Mouse (Mus musculus) urinary bladder, postnatal 25 days (tissue): ENCODE data around the gene Wfdc5.
"Not testable (repeated sequence)": the region's sequence is repeated elsewhere in the genome, so short reads cannot be mapped to it uniquely, and the experiment has no call there.

Experiments used
- DNase-seq: peaks from one replicate; pipeline ENCODE4 v3.0.0; 2022; ENCODE audit warnings: low spot score

Wfdc5 gene

GRCm38 (mm10) chr2:164182692-164183255 is at the start of gene Wfdc5:
TSS of gene Wfdc5 (minus strand) at chr2:164182742.
- DNase-seq: no peak

- no peak for DNase-seq
Observed at GRCm38 (mm10) chr2:164228361-164229070, 46.0 kb upstream of the Wfdc5 start.

DNA sequence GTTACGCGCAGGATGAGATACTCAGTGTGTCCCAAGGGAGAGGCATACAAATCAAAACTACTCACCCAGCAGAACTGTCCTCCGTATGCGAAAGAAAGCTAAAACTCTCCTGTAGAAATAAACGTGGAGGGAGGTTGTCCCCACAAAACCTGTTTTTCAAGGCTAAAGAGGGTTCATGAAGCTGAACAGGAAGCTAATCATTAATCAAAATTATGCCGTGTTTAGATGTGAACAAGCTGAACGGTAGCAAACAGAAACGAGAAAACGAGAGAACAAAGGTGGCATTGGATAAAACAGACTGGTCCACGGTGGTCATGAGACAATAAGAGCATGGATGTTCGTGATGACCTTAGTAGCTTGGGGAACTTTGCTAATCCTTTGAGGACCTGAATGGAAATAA is 39.0 kb upstream of the Wfdc5 start, which contains the start of gene Wfdc15b:
Gene Wfdc15b (minus strand): TSS at position 139 of the 400 bp plus-strand sequence.
- no peak for DNase-seq

- DNase-seq: no peak
Observed at GRCm38 (mm10) chr2:164219295-164219694, 36.8 kb upstream of the Wfdc5 start.

- DNase-seq: no peak
Observed at GRCm38 (mm10) chr2:164212711-164213110, 30.2 kb upstream of the Wfdc5 start.

DNA sequence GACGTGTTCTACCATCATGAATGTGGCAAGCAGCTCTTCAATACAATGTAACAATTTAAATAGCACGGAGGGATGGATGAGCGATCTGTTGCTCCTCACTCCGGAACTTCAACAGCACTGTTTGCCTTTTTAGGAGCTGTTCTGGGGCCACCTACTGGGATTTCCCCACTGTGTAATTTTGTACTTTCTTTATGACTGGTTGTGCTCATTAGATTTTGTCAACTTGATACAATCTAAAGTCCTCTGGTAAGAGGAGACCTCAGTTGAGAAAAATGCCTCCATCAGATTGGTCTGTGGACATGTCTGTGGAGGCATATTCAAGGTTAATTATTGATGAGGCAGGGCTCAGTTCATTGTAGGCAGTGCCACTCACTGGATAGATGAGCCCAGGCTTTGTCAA is 28.4 kb upstream of the Wfdc5 start:
- no peak for DNase-seq

DNA sequence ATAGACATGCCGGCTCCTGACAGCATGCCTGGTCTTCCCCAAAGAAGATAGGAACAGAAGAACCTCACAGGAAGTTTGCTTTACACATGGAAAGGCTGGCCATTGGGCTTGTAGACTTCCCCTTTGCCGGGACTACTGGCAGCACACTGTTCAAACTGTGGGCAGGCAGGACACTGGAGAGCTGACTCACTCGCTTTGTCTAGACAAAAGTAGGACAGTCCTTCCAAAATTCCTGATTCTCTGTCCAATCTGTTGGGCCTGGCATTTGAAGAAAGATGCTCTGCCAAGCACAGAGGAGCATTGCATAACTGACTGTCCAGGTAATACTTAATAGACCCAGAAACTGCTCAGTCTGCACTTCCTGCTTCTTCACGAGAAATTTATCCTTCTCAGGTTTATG is 24.1 kb upstream of the Wfdc5 start:
- no peak for DNase-seq

- DNase-seq: not testable (repeated sequence)
Observed at GRCm38 (mm10) chr2:164206011-164206410, 23.5 kb upstream of the Wfdc5 start.

DNA sequence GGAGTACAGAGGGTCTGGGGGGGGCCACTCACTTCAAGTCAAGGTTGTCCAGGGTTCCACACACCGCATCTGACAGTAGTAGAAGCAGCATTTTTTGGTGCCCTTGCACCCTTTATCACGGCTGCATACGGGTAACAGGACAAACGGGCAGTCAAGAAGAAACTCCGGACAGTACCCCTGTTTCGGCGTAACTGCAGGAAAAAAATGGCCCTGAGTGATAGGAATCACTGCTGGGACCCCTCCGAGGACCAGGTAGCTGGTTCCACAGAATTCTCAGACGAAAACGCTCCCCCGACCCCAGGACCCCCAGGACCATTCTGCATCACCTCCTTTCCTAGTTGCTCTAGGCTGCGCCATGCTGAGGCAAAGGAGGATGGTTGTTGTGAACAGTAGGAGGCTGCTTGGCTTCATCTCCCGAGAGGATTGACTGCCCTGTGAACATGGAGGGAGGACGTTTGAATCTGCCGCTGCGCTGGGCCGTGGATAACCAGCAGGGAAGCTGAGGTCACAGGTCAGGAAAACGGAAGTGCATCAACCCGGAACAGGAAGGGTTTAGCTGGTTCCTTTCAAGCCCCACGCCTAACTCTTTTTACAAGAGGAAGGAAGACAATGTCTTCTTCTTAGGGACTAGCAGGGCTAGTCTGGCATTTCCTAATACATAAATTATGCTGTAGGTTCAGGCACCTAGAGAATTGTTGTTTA is 17.2 kb upstream of the Wfdc5 start, which contains the start of gene Wfdc15a:
Gene Wfdc15a (minus strand): TSS at position 505 of the 702 bp plus-strand sequence.
- DNase-seq: no peak

DNA sequence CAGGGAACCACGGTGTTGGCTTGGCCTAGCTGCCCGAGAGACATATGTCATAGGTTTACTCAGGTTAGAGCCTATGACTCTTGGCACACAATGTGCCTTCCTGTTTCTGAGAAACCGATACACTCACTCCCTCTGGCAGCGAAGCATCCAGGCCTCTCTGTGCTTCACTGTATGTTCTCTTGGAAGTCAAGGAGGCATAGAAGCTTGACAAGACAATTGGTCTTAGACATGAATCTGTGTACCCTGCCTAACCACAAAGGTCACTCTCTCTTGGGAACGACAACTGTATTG is 14.1 kb upstream of the Wfdc5 start:
- no peak for DNase-seq

DNA sequence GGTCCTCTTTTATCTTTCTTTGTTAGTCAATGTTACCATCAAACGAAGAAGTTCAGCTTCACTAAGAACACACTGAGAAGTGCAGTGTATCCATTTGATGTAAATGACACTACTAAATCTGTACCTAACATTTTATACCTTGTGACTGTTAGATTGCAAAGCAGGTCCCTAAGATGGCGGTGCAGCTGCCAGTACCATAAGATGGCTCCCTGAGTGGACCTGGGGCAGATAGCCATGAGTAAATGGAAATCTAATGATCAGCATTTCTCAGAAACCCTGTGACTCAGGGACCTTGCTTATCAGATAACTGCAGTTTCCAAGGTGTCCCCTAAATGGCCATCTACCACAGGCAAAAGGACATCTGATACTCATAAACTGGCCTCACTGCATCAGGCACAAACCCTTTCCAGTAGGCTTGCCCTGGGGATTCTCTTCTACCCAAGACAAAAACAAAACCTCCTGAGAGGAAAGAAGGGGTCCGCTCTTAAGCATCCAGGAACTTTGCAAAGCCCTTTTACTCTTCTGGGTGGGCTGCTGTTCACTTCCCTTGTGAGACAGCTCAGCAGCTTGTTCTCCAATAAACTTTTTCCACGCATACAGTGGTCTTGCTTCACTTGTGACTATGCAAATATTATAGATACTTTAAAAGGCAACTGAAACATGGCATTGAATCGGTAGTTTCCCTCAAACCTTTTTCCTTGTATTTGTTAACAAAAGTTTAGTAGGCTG is 13.6 kb upstream of the Wfdc5 start:
- DNase-seq: no peak

DNA sequence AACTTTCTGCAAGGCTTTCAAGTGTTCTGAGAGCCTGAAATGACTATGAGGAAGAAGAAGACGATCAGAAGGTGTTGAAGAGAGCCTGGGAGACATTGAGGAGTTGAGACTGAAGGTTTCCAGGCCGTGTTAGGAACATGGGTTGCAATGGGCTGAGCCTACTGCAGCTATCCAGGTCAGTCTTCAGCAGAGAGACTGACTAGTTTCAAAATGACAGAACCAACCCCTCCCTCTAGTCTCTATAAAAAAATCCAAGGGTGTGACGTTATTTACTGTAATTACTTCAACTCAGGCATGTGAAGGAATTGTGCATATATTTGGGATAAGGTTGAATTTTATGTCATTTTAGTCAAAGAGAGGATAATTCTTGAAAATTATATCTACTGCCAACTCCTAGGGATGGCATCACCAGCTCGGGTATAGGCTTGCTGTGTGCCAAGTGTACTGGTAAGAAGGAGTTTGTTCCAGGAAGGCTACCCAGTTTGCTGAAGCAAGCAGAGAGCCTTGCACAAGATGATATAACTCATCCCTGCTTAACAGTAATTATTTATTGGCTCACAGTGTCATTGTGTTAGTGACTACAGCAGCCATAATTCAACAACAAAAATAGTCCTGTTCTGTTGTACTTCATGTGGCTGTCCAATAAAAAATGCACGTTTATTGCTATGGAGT is 12.6 kb upstream of the Wfdc5 start:
- DNase-seq: no peak

GRCm38 (mm10) chr2:164192279-164192678 is 9.7 kb upstream of the Wfdc5 start:
- DNase-seq: no peak

GRCm38 (mm10) chr2:164190576-164190975 is 8.0 kb upstream of the Wfdc5 start, which contains the start of gene Wfdc12:
TSS of gene Wfdc12 (minus strand) at chr2:164190608.
- DNase-seq: no peak

DNA sequence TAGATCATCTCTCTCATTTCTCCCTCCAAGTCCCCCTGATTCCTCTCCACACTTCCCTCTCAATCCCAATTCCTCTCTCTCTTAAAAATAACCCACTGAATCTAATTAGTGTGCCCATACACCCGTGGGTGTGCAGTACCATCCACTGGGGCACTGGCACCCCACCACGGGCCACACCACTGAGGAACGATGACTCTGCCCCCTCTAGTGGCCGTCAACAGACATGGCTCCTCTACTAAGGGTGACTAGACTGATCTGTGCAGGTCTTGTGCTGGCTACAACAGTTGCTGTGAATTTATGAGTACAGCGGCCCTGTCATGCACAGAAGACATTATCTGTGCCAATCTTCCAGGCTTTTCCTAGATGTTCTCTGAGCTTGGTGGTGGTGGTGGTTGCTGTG is 6.2 kb upstream of the Wfdc5 start:
- no peak for DNase-seq

DNA sequence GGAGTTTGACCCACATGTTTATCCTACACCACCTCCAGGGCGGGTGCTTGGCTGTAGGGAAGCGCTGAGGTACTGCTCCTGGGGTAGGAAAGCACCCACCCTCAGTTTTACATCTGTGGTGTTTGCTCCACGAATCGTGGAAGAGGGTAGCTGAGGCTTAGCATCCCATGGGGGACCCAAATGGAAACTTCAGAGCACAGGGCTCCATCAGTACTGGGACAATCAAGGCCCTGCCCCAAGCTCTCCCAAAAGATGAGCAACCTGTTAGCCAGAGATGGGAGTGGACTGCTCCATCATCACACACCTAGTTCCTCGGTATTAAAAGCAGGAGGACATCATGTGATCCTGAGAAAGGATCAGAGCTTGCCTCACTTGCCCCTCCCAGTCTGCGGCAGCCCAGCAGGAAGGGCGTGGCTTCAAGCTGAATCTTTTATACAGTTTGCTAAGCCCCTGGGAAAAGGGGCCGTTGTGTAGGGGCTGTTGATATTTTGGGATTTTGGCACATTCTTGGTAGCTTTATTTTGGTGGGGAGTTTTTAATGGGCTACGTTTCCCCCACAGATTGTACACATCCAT is 1.7 kb upstream of the Wfdc5 start:
- DNase-seq: no peak

DNA sequence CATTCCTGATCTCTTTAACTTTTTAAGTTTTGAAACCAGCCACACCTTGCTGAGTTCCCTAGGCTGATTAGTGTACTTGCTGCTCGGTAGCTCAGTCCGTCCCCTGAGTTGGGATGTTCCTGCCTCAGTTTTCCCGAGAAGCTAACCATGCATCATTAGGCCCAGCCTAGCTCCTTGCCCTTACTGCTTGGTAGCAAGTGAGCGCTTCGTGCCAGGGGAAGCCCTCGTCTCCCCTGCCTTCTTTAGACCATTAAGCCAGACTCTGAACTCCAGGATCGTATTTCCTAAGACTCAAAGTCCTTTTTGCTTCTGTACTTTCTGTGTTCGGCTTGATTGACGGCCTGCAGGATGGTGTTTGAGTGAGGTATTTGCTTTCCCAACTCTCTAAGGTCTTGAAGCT is 798 bp upstream of the Wfdc5 start:
- no peak for DNase-seq

- no peak for DNase-seq
Observed at GRCm38 (mm10) chr2:164180770-164181169, 1.8 kb downstream of the Wfdc5 start.

DNA sequence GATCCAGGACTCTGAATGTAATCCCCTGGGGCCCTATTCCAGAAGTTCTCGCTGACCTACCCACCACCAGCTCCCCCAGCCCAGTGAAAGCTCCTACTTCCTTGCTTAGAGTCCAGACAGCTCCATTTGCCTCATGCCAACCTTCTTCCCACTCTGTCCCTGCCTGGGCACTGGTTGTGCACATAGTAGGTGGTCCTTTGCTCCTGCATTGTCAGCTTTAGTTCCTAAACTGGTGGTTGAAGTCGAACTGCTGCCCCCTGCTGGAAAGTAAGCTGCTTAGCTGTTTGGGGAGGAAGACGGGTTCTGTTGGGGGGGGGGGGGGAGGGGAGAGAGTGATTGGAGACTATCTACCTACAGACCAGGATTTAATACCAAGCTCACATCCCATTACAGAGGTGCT is 2.4 kb downstream of the Wfdc5 start:
- peak; percentile 9 for DNase-seq

GRCm38 (mm10) chr2:164177831-164178230 is 4.7 kb downstream of the Wfdc5 start:
- DNase-seq: no peak

DNA sequence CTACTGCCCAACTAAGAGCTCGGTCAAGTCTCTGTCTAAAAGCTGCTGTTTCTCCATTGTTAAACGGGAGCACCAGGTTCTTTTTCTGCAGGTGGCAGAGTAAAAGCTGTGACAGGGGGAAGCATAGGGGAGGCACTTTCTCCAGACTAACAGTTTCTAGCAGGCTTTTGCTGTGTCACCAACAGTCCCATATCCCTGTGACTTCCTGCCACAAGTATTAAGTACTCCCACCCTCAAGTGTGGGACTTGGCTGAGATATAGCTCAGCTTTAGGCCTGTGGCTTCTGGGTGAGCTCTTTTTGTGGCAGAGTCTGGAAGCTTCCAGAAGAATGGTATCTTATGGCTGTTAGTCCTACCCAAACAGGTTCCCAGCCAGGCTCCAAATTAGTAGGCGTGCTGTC is 6.7 kb downstream of the Wfdc5 start:
- no peak for DNase-seq
